Comparison of ENCODE assay signal across 8 mouse cellular contexts in the genomic region with DNA sequence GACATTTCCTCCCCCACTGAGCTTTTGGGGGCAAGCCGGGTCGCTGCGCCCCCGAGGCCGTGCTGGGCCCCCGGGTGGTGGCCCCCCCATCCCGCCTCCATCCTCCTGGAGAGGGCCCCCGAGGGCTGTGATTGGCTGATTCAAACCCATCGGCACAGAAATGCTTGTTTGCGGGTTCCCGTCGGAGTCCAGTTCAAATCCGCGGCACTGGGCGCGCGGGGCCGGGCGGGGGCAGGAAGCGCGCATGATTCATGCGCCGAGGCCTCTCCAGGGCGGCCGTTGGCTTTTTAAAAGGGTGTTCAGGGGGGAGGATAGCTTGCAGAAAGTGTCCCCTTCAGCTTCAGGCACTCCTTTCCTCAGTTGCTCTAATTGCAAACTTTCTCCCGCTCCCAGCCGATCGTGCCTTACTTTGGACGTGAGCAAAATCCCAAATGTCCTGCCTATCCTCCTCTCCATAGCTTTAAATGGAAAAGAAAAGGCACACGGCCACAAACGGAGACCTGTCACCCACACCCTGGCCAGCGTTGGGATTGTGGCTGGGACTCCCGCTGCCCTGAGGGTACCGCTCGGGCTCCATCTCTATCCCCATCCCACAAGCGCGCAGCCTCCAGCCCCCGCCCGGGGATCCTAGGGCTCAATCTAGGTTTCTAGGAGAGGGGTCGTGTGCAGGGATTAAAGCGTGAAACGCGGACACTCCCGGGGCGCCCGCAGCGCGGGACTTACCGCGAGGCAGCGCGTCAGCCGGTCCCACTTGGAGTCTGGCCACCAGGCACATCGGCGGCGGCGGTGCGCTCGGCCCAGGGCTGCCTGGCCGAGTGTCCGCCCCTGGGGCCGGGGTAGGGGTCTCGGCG. TPM values are rescaled to one million over a fixed set of nuclear protein-coding genes. Genes with fewer than 3 reads are reported as not detected.
A peak's percentile ranks its signal among the peaks of the same experiment; 100 is the strongest.
DNase-seq lines count a peak whose midpoint lies in the region; ATAC-seq and TF ChIP-seq lines count a peak whose summit lies in the region.

A gene (minus strand): TSS at position 809 of the 851 bp plus-strand sequence.

- H3K4me1 ChIP-seq in hindbrain, embryonic 16.5 days (ENCODE audit: control insufficient read depth, insufficient read depth, low read depth, low read length) = peaks cover 17% of the 10 kb centered on the region
- peaks cover 14% of the 10 kb centered on the region for H3K4me1 ChIP-seq in lung, embryonic 16.5 days (replicated peaks; ENCODE audit: control insufficient read depth, insufficient read depth, low read length)
- H3K4me1 ChIP-seq in small intestine, adult 2 months (ENCODE audit: control insufficient read depth, insufficient read depth, insufficient read length, low read length) = peaks cover 4% of the 10 kb centered on the region; the same call in 1 of the 2 replicates

- H3K9ac ChIP-seq in hindbrain, embryonic 16.5 days (ENCODE audit: low read depth, low read length) = peak within 1 kb of the TSS; percentile 71
- peak within 1 kb of the TSS; percentile 75 for H3K9ac ChIP-seq in lung, embryonic 16.5 days (ENCODE audit: low read length)

- no peak within 1 kb of the TSS for H3K27ac ChIP-seq in hindbrain, embryonic 16.5 days (ENCODE audit: low read depth, low read length)
- no peak within 1 kb of the TSS for H3K27ac ChIP-seq in lung, embryonic 16.5 days (ENCODE audit: low read length)
- no peak within 1 kb of the TSS for H3K27ac ChIP-seq in small intestine, adult 2 months (ENCODE audit: insufficient read depth, low read depth, low read length)

- WGBS in hindbrain, embryonic 16.5 days = under 1% methylated on average over 55 of the region's 64 CpGs
- WGBS in lung, embryonic 16.5 days = 1% methylated on average over 55 of the region's 64 CpGs
- 2% methylated on average over 62 of the region's 64 CpGs for WGBS in small intestine, adult 2 months

- H3K36me3 ChIP-seq in hindbrain, embryonic 16.5 days (ENCODE audit: control insufficient read depth, insufficient read depth, low read length) = no peaks in the 10 kb centered on the region
- no peaks in the 10 kb centered on the region for H3K36me3 ChIP-seq in lung, embryonic 16.5 days (ENCODE audit: control insufficient read depth, insufficient read depth, low read length)
- H3K36me3 ChIP-seq in small intestine, adult 2 months (ENCODE audit: control insufficient read depth, insufficient read depth, low read length) = no peaks in the 10 kb centered on the region

- TF ChIP-seq POLR2A in small intestine, adult 2 months (IDR thresholded peaks at IDR 0.05; ENCODE audit: low read depth, low read length) = no peak; the same call in 1 of the 2 replicates

- H3K27me3 ChIP-seq in hindbrain, embryonic 16.5 days (replicated peaks; ENCODE audit: control insufficient read depth, insufficient read depth, low read length) = peaks cover 10% of the 10 kb centered on the region
- peaks cover 3% of the 10 kb centered on the region for H3K27me3 ChIP-seq in lung, embryonic 16.5 days (ENCODE audit: control insufficient read depth, insufficient read depth, low read depth, low read length)
- 0 out of 2 replicates have a peak, but pooled peaks cover 11% of the 10 kb centered on the region for H3K27me3 ChIP-seq in small intestine, adult 2 months (ENCODE audit: control insufficient read depth, insufficient read depth, low read length)

- TF ChIP-seq CTCF in small intestine, adult 2 months (IDR thresholded peaks at IDR 0.05; ENCODE audit: extremely low read depth, insufficient read length, insufficient replicate concordance, low read depth, low read length) = no peak

- peak; percentile 32; the same call in 1 of the 2 replicates for ATAC-seq in cerebellum, adult (ENCODE audit: insufficient number of reproducible peaks, low FRiP score, low TSS enrichment)
- ATAC-seq in hindbrain, embryonic 16.5 days = peak; percentile 62
- ATAC-seq in lung, embryonic 16.5 days (ENCODE audit: low read depth) = peak; percentile 55

- peak within 1 kb of the TSS; percentile 62 for H3K4me3 ChIP-seq in hindbrain, embryonic 16.5 days (ENCODE audit: low read length)
- H3K4me3 ChIP-seq in lung, embryonic 16.5 days (ENCODE audit: low read length) = peak within 1 kb of the TSS; percentile 67
- H3K4me3 ChIP-seq in small intestine, adult 2 months (ENCODE audit: low read depth, low read length) = peak within 1 kb of the TSS; percentile 81

- no peaks in the 10 kb centered on the region for H3K9me3 ChIP-seq in hindbrain, embryonic 16.5 days (ENCODE audit: control insufficient read depth, low read length)
- H3K9me3 ChIP-seq in lung, embryonic 16.5 days (ENCODE audit: control insufficient read depth, low read length) = no peaks in the 10 kb centered on the region

- intact Hi-C loops in gastrocnemius, postnatal 14 days (cut with DNase I; ENCODE audit: low total_unique reads) = no loop called here

- H3K4me2 ChIP-seq in hindbrain, embryonic 16.5 days (ENCODE audit: low read length) = peak within 1 kb of the TSS; percentile 97
- H3K4me2 ChIP-seq in lung, embryonic 16.5 days (ENCODE audit: low read depth, low read length) = peak within 1 kb of the TSS; percentile 95

- DNase-seq in cerebellum, adult 11-12 months = no peak
- DNase-seq in adrenal gland, postnatal 10 days = peak; percentile 72
- peak; percentile 51 for DNase-seq in gastrocnemius, postnatal 14 days
- DNase-seq in layer of hippocampus, adult 9-11 months = no peak

RNA-seq across cellular contexts. Expression of the gene that starts here (rescaled TPM):
- 1 to 10 TPM; 5.8 to 7.6 TPM for total RNA-seq in adrenal gland, postnatal 10 days (2021)
- 1 to 10 TPM; 1.7 to 2.1 TPM for total RNA-seq in gastrocnemius, postnatal 14 days (2021)
- polyA plus RNA-seq in hindbrain, embryonic 16.5 days (2015; fragmentation: Nextera tagmentation; extraction: Ambion mirVana) = 2.2 and 2.7 TPM in 2 replicates
- polyA plus RNA-seq in lung, embryonic 16.5 days (2015; fragmentation: Nextera tagmentation; extraction: Ambion mirVana) = 3.4 and 4.6 TPM in 2 replicates
- 0.51 and 1.4 TPM in 2 replicates for polyA plus RNA-seq in small intestine, adult 2 months (2012; rRNA removed)

Comparison
In these comparisons a context has a peak if more than half of its experiments do, and no peak if none do; other contexts are left out.
1. DNase-seq: peak in adrenal gland, postnatal 10 days (single experiment) and gastrocnemius, postnatal 14 days (single experiment); none in cerebellum, adult 11-12 months (single experiment) and layer of hippocampus, adult 9-11 months (single experiment).
2. Peak in every context shown above with its lines, with median percentiles within 50 percentile points of each other: ATAC-seq and H3K4me3 ChIP-seq.